Mouse (Mus musculus) ES-Bruce4 (cell line): ENCODE results near the gene Caly.

Source experiments
- CTCF ChIP-seq: IDR thresholded peaks from one replicate; pipeline ENCODE4 v1.8.1; 2011; ENCODE audit warnings: low read depth, low read length
- POLR2A ChIP-seq: IDR thresholded peaks from one replicate; pipeline ENCODE4 v1.8.1; 2011; ENCODE audit warnings: low read length; ENCODE audit not compliant: insufficient read depth

GRCm38 (mm10) chr7:140067397-140067796 is 15.0 kb downstream of the Caly start:
- no peak for TF ChIP-seq CTCF
- no peak for TF ChIP-seq POLR2A
